Mouse (Mus musculus): Measurements from ENCODE around the gene Tmem208. TPM values are rescaled to one million over a fixed set of nuclear protein-coding genes. Genes with fewer than 3 reads are reported as not detected.

The Tmem208 gene
- polyA plus RNA-seq, 1 experiment: 31.8 TPM

DNA sequence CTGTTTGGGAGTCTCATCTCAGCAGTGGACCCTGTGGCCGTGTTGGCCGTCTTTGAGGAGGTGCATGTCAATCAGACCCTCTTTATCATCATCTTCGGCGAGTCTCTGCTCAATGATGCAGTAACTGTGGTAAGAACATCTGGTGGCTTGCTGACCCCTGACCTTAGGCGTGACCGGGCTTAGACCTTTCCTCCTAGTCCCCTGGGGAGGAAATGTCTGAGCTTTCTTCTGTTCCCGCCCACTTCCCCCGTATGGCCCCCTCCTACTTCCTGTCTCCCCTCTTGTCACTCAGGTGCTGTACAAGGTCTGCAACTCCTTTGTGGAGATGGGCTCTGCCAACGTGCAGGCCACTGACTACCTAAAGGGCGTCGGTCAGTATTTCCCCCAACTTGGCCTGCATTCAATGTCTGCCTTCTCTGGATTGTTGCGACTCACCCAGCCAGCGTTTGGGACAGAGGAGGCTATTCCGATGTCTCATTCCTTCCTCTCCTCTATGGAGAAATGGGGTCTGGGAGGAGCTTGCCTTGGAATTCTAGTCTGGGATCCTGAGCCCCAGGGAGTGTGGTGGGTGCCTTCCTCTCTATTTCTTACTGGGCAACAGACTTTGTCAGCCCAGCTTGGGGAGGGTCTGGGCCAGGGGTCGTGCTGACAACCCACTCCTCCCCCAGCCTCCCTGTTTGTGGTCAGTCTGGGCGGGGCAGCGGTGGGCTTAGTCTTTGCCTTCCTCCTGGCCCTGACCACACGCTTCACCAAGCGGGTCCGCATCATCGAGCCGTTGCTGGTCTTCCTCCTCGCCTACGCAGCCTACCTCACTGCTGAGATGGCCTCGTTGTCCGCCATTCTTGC, 29.2 kb downstream of the Tmem208 start:
- Histone ChIP-seq H3K4me3 (ENCODE audit: low read depth, low read length) (peak overlapping the region; percentile 31), H3K4me1 (ENCODE audit: control insufficient read depth, insufficient read depth, low read length) (peaks cover 5% of the 10 kb centered on the region), H3K27ac (ENCODE audit: insufficient read depth, low read length) (no peak overlapping the region), H3K9ac (ENCODE audit: low read depth, poor library complexity, severe bottlenecking) (no peak overlapping the region), H3K36me3 (ENCODE audit: control insufficient read depth, insufficient read depth, low read length, poor library complexity, severe bottlenecking) (no peaks in the 10 kb centered on the region), H3K9me3 (replicated peaks; ENCODE audit: control insufficient read depth, insufficient read depth, low read length, poor library complexity, severe bottlenecking) (no peaks in the 10 kb centered on the region), H3K27me3 (ENCODE audit: control insufficient read depth, insufficient read depth, low read length, poor library complexity, severe bottlenecking) (no peaks in the 10 kb centered on the region)
- no peak for TF ChIP-seq CTCF (IDR thresholded peaks at IDR 0.05; ENCODE audit: low read depth, low read length)
- no peak for TF ChIP-seq POLR2A (IDR thresholded peaks at IDR 0.05; ENCODE audit: insufficient read depth, low read length)
- no peak for TF ChIP-seq EP300 (IDR thresholded peaks at IDR 0.05; ENCODE audit: insufficient read depth, low read depth, low read length)

DNA sequence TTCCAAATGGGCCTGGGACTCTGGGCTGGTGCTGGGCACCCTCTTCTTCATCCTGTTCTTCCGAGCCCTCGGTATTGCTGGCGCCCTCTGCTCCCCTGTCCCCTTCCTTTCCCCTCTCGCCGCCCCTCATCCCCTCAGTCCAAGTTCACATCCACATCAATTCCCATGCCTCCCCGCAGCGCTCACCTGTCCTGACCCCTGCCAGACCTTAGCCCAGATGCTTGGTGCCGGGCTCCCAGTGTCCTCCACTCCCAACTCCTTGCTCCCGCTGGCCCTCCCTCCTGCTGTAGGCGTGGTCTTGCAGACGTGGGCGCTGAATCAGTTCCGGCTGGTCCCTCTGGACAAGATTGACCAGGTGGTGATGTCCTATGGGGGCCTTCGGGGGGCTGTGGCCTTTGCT, 30.5 kb downstream of the Tmem208 start:
- no peak overlapping the region for H3K27ac ChIP-seq (ENCODE audit: insufficient read depth, low read length)
- H3K9me3 ChIP-seq (replicated peaks; ENCODE audit: control insufficient read depth, insufficient read depth, low read length, poor library complexity, severe bottlenecking): no peaks in the 10 kb centered on the region
- no peak overlapping the region for H3K4me3 ChIP-seq (ENCODE audit: low read depth, low read length)
- no peaks in the 10 kb centered on the region for H3K27me3 ChIP-seq (ENCODE audit: control insufficient read depth, insufficient read depth, low read length, poor library complexity, severe bottlenecking)
- TF ChIP-seq EP300 (IDR thresholded peaks at IDR 0.05; ENCODE audit: insufficient read depth, low read depth, low read length) (no peak), CTCF (IDR thresholded peaks at IDR 0.05; ENCODE audit: low read depth, low read length) (no peak), POLR2A (IDR thresholded peaks at IDR 0.05; ENCODE audit: insufficient read depth, low read length) (no peak)
- H3K4me1 ChIP-seq (ENCODE audit: control insufficient read depth, insufficient read depth, low read length): peaks cover 5% of the 10 kb centered on the region
- H3K36me3 ChIP-seq (ENCODE audit: control insufficient read depth, insufficient read depth, low read length, poor library complexity, severe bottlenecking): no peaks in the 10 kb centered on the region
- H3K9ac ChIP-seq (ENCODE audit: low read depth, poor library complexity, severe bottlenecking): no peak overlapping the region

DNA sequence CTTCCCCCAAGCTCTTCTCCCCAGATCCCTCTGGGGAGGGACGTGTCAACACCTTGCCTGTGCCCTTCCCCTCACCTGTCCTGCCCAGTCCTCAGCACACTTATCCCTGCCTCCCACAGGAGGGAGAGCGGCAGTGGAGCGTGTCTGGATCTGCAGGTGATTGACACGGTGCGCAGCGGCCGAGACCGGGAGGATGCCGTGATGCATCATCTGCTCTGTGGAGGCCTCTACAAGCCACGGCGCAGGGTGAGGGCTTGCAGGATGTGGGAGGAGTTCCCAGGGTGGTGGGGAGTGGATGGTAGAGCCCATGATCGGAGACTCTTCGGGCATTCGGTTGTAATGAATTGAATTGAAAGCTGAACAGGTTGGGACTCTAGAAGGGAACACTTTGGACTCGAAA, 33.1 kb downstream of the Tmem208 start:
- Histone ChIP-seq H3K27me3 (ENCODE audit: control insufficient read depth, insufficient read depth, low read length, poor library complexity, severe bottlenecking) (no peaks in the 10 kb centered on the region), H3K4me1 (ENCODE audit: control insufficient read depth, insufficient read depth, low read length) (peaks cover 5% of the 10 kb centered on the region), H3K4me3 (ENCODE audit: low read depth, low read length) (no peak overlapping the region), H3K36me3 (ENCODE audit: control insufficient read depth, insufficient read depth, low read length, poor library complexity, severe bottlenecking) (no peaks in the 10 kb centered on the region), H3K9me3 (replicated peaks; ENCODE audit: control insufficient read depth, insufficient read depth, low read length, poor library complexity, severe bottlenecking) (no peaks in the 10 kb centered on the region), H3K27ac (ENCODE audit: insufficient read depth, low read length) (no peak overlapping the region), H3K9ac (ENCODE audit: low read depth, poor library complexity, severe bottlenecking) (no peak overlapping the region)
- TF ChIP-seq EP300 (IDR thresholded peaks at IDR 0.05; ENCODE audit: insufficient read depth, low read depth, low read length) (no peak), POLR2A (IDR thresholded peaks at IDR 0.05; ENCODE audit: insufficient read depth, low read length) (no peak), CTCF (IDR thresholded peaks at IDR 0.05; ENCODE audit: low read depth, low read length) (no peak)

DNA sequence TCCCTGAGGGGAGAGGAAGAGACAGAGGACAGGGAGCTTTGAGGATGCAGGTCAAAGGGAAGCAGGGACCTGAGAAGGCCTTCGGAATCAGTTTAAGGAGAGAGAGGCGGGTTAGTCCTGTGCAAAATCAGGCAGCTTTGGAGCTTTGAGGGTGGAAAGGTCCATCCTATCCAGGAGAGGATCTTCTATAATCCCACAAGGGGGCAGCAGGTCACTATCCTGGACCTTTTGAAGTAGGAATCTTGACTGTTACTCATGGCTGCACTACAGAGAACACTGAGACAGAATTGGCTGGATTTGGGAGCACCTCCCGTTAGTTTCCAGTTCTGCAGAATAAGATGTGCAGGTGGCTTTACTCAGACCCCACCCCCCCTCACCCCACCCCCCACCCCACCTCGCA, 33.5 kb downstream of the Tmem208 start:
- H3K9ac ChIP-seq (ENCODE audit: low read depth, poor library complexity, severe bottlenecking): no peak overlapping the region
- H3K27me3 ChIP-seq (ENCODE audit: control insufficient read depth, insufficient read depth, low read length, poor library complexity, severe bottlenecking): no peaks in the 10 kb centered on the region
- no peak overlapping the region for H3K27ac ChIP-seq (ENCODE audit: insufficient read depth, low read length)
- H3K36me3 ChIP-seq (ENCODE audit: control insufficient read depth, insufficient read depth, low read length, poor library complexity, severe bottlenecking): no peaks in the 10 kb centered on the region
- H3K4me3 ChIP-seq (ENCODE audit: low read depth, low read length): no peak overlapping the region
- H3K4me1 ChIP-seq (ENCODE audit: control insufficient read depth, insufficient read depth, low read length): peaks cover 5% of the 10 kb centered on the region
- H3K9me3 ChIP-seq (replicated peaks; ENCODE audit: control insufficient read depth, insufficient read depth, low read length, poor library complexity, severe bottlenecking): no peaks in the 10 kb centered on the region
- TF ChIP-seq EP300 (IDR thresholded peaks at IDR 0.05; ENCODE audit: insufficient read depth, low read depth, low read length): no peak
- no peak for TF ChIP-seq CTCF (IDR thresholded peaks at IDR 0.05; ENCODE audit: low read depth, low read length)
- no peak for TF ChIP-seq POLR2A (IDR thresholded peaks at IDR 0.05; ENCODE audit: insufficient read depth, low read length)

DNA sequence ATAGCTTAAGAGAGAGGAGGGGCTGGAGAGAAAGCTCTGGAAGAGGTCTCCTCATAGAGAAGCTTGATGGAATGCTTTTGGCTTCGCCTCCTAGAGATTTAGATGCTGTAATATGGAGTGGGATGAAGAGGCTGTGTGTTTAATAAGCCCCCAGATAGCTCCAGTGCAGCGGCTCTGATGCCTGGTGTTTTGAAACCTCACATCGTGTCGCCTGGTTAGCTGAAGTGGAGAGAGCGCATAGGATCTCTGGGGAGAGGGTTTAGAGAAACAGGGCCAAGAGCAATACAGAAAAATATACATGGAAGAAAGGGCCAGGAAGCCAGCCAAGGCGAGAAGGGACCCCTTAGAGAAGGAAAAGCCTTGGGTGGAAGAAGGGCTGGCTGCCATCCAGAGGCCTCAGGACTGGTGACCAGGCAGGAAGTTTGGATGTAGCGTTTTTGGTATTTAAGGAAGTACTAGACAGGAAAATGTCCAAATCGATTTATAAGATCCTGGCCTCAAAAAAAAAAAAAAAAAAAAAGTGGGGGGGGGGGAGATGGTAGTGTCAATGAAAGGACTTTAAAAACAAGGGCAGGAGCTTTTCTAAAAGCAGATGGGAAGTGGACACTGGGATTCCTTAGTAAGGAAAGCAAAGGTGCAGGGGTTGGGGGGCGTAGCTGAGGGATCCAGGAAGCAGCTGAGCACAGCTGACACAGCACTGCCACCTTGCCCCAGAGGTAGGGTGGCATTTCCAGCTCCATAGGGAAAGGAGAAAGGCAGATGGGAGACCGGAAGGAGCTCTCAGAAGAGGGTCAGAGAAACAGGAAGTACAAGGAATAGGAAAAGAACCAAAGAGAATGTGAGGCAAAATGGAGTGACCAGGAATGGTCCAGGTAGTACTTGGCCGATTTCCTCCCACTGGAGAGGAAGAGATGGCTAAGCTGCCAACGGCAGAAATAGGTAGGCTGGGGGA, 35.9 kb downstream of the Tmem208 start:
- H3K36me3 ChIP-seq (ENCODE audit: control insufficient read depth, insufficient read depth, low read length, poor library complexity, severe bottlenecking): 0 out of 2 replicates have a peak, but pooled peaks cover 2% of the 10 kb centered on the region

More for the DNA sequence above, 35.9 kb downstream of the Tmem208 start:
- H3K9ac ChIP-seq (ENCODE audit: low read depth, poor library complexity, severe bottlenecking): no peak overlapping the region
- no peaks in the 10 kb centered on the region for H3K9me3 ChIP-seq (replicated peaks; ENCODE audit: control insufficient read depth, insufficient read depth, low read length, poor library complexity, severe bottlenecking)
- no peak overlapping the region for H3K4me3 ChIP-seq (ENCODE audit: low read depth, low read length)
- no peak overlapping the region for H3K27ac ChIP-seq (ENCODE audit: insufficient read depth, low read length)
- TF ChIP-seq EP300 (IDR thresholded peaks at IDR 0.05; ENCODE audit: insufficient read depth, low read depth, low read length): no peak
- H3K4me1 ChIP-seq (ENCODE audit: control insufficient read depth, insufficient read depth, low read length): peaks cover 3% of the 10 kb centered on the region
- H3K27me3 ChIP-seq (ENCODE audit: control insufficient read depth, insufficient read depth, low read length, poor library complexity, severe bottlenecking): no peaks in the 10 kb centered on the region
